Comparison of ENCODE assay signal across 10 mouse cellular contexts in the genomic region with DNA sequence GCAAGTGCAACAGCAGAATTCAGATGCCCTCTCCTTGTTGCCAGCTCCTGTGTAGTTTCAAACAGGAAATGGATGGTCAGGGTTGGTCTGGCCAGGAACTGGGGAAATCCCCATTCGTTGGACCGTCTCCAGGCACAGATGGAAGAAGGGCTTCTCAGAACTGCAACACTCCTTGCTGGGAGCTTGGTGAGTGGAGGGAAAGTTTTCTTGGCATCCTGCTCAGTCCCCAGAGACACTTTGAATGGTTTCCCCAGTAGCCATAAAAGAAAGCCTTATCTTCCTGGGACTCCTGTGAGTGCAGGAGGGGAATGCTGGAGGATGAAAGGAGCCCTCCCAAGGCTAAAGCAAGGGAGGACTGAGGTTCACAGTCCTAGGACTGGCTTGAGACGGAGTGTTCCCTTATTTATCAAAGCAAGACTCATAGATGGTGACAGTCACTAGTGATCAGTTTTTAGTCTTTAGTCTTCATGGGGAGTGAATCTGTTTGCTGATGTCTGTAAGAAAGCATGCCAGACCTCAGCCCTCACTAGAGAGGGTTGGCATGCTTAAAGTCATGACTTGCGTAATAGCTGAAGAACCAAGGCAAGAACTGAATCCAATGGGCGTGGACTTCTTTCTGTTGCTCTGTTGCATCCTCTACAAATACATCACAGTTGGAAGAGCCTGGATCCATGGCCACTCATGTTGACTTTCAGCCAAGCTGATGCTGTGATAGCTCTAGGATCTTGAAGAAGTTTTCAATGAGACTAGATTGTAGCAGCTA.
DNase-seq lines count a peak whose midpoint lies in the region; ATAC-seq lines count a peak whose summit lies in the region.
"Had no signal": no experiment of that assay in that cellular context is flagged by ENCODE, and none has a peak within 500 bp of the region (broad histone marks: within the 10 kb centered on the region; RNA-seq: fewer than 3 reads in every experiment).

No protein-coding gene starts in this region.

- H3K36me3 ChIP-seq in heart, embryonic 15.5 days = no peaks in the 10 kb centered on the region
- H3K36me3 ChIP-seq: embryonic facial prominence, embryonic 15.5 days; liver, embryonic 13.5 days had no signal

- H3K27ac ChIP-seq in heart, embryonic 15.5 days = no peak overlapping the region
- H3K27ac ChIP-seq: embryonic facial prominence, embryonic 15.5 days; liver, embryonic 13.5 days had no signal

- ATAC-seq in frontal cortex, adult (ENCODE audit: low TSS enrichment) = no peak
- ATAC-seq in cerebellum, adult (ENCODE audit: insufficient number of reproducible peaks, low FRiP score, low TSS enrichment) = peak; percentile 55
- peak; percentile 53; the same call in 1 of the 2 replicates for ATAC-seq in heart, embryonic 15.5 days (replicated peaks; ENCODE audit: insufficient number of reproducible peaks, insufficient read depth, low FRiP score, low read depth)

- H3K27me3 ChIP-seq in heart, embryonic 15.5 days = no peaks in the 10 kb centered on the region
- H3K27me3 ChIP-seq: embryonic facial prominence, embryonic 15.5 days; liver, embryonic 13.5 days had no signal

- H3K4me2 ChIP-seq in heart, embryonic 15.5 days = no peak overlapping the region
- H3K4me2 ChIP-seq: embryonic facial prominence, embryonic 15.5 days; liver, embryonic 13.5 days had no signal

- no peak overlapping the region for H3K4me3 ChIP-seq in heart, embryonic 15.5 days
- H3K4me3 ChIP-seq: embryonic facial prominence, embryonic 15.5 days; liver, embryonic 13.5 days had no signal

- H3K4me1 ChIP-seq in heart, embryonic 15.5 days (replicated peaks) = peaks cover 7% of the 10 kb centered on the region
- H3K4me1 ChIP-seq: liver, embryonic 13.5 days had no signal

- intact Hi-C loops in left cerebral cortex, postnatal 14 days (cut with DNase I) = loop anchor here (5.0 kb wide), 1 partner anchor 73 kb away; a partner anchor contains a TSS

- H3K9me3 ChIP-seq in heart, embryonic 15.5 days (replicated peaks) = no peaks in the 10 kb centered on the region
- H3K9me3 ChIP-seq: embryonic facial prominence, embryonic 15.5 days; liver, embryonic 13.5 days had no signal

- H3K9ac ChIP-seq in heart, embryonic 15.5 days = no peak overlapping the region
- H3K9ac ChIP-seq: embryonic facial prominence, embryonic 15.5 days; liver, embryonic 13.5 days had no signal

- DNase-seq in frontal cortex, postnatal 10 days (ENCODE audit: low spot score in 2 of 2) = peak; percentile 48 to 53
- DNase-seq in 3134 (ENCODE audit: extremely low read depth, insufficient read length, low spot score) = peak; percentile 70
- DNase-seq in left cerebral cortex, postnatal 14 days (ENCODE audit: low spot score in 2 of 2) = peak; percentile 37 to 55
- DNase-seq in skeletal muscle tissue, adult 2 months (ENCODE audit: low read depth, low spot score) = peak; percentile 70
- DNase-seq in thymus, postnatal 10 days (ENCODE audit: low spot score in 2 of 2) = no peak
- DNase-seq: liver, embryonic 13.5 days had no signal

- 68% methylated on average over 5 of the region's 5 CpGs for WGBS in heart, embryonic 15.5 days

Comparison
In these comparisons a context has a peak if more than half of its experiments do, and no peak if none do; other contexts are left out.
1. DNase-seq: peak in frontal cortex, postnatal 10 days (2 of 2), 3134 (single experiment), left cerebral cortex, postnatal 14 days (2 of 2) and skeletal muscle tissue, adult 2 months (single experiment); none in thymus, postnatal 10 days (0 of 2).